Mouse (Mus musculus): Measurements from ENCODE around the gene Sdf2. TPM values are rescaled to one million over a fixed set of nuclear protein-coding genes. Genes with fewer than 3 reads are reported as not detected.

Sdf2 gene
- polyA plus RNA-seq, 1 experiment from 2014 or later = 109 TPM

DNA sequence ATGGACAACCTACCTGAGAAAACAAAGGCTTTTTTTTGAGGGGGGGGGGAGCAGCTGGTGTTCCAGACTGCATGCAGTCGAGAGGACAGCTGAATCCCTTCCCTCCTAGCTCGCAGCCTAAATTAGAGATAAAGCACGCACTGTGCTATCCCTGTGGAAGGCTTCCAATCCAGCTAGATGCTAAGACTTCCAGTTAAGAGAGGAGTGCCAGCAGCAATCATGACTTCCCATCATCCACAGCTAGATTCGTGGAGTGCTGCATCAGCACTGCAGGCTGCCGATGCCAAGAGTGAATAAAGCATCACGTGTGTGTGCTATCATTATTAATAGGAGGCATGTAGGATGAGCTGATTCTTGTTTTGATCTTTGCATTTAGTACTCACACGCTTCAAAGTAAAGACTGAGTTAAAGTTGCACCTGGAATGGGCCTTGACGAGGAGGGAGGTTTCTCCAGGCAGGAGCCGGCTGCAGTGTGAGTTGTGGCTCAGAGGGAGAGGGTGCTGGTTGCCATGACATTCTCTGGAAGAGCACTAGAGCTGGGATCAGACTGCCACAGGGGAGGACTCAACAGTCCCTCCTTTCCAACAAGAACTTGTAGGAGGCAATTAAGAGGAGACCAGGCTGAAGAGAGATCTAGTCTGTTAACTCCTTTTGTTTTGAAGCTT, 5.2 kb upstream of the Sdf2 start:
- H3K4me1 ChIP-seq (ENCODE audit: insufficient read depth, low read depth, low read length) = peaks cover 9% of the 10 kb centered on the region
- no peak overlapping the region for H3K4me2 ChIP-seq (replicated peaks; ENCODE audit: low read depth, low read length)
- 72% methylated on average over 9 of the region's 9 CpGs for WGBS
- no peaks in the 10 kb centered on the region for H3K9me3 ChIP-seq (ENCODE audit: low read length)
- TF ChIP-seq CTCF (IDR thresholded peaks at IDR 0.05) (no peak), EP300 (IDR thresholded peaks at IDR 0.05) (no peak)
- ATAC-seq = no peak
- no peak overlapping the region for H3K27ac ChIP-seq (ENCODE audit: low read length)
- no peaks in the 10 kb centered on the region for H3K36me3 ChIP-seq (ENCODE audit: insufficient read depth, low read length)
- H3K4me3 ChIP-seq (ENCODE audit: low read depth, low read length) = no peak overlapping the region
- H3K27me3 ChIP-seq (replicated peaks; ENCODE audit: insufficient read depth, low read length) = no peaks in the 10 kb centered on the region
- no peak overlapping the region for H3K9ac ChIP-seq (replicated peaks; ENCODE audit: low read depth)
- no peak for DNase-seq (ENCODE audit: low spot score)

DNA sequence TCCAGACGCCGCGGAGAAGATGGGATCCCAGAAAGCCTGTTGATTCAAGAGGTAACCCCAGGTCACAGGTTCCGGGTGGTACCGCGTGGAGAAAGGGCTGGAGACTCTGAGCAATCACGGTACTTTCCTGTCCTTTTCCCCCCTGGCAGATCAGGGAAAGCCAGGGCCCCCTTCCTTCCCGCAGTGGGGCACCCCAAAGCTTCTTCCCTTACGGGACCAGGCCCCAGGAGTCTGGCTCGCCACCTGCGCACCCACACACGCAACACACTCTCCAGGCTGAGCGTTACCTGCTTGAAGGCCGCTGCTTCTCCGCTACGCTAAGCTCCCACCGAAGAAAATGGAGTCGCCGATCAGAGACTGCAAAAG, 302 bp upstream of the Sdf2 start:
- no peaks in the 10 kb centered on the region for H3K36me3 ChIP-seq (ENCODE audit: insufficient read depth, low read length)
- no peak for ATAC-seq
- no peaks in the 10 kb centered on the region for H3K9me3 ChIP-seq (ENCODE audit: low read length)
- H3K27ac ChIP-seq (ENCODE audit: low read length) = peak overlapping the region; percentile 97
- WGBS = 0% methylated on average over 19 of the region's 19 CpGs
- H3K4me1 ChIP-seq (ENCODE audit: insufficient read depth, low read depth, low read length) = peaks cover 15% of the 10 kb centered on the region
- peak overlapping the region; percentile 97 for H3K9ac ChIP-seq (replicated peaks; ENCODE audit: low read depth)
- no peaks in the 10 kb centered on the region for H3K27me3 ChIP-seq (replicated peaks; ENCODE audit: insufficient read depth, low read length)
- peak overlapping the region; percentile 76 for H3K4me2 ChIP-seq (replicated peaks; ENCODE audit: low read depth, low read length)
- H3K4me3 ChIP-seq (ENCODE audit: low read depth, low read length) = peak overlapping the region; percentile 96
- TF ChIP-seq CTCF (IDR thresholded peaks at IDR 0.05) (no peak), EP300 (IDR thresholded peaks at IDR 0.05) (no peak)
- no peak for DNase-seq (ENCODE audit: low spot score)

DNA sequence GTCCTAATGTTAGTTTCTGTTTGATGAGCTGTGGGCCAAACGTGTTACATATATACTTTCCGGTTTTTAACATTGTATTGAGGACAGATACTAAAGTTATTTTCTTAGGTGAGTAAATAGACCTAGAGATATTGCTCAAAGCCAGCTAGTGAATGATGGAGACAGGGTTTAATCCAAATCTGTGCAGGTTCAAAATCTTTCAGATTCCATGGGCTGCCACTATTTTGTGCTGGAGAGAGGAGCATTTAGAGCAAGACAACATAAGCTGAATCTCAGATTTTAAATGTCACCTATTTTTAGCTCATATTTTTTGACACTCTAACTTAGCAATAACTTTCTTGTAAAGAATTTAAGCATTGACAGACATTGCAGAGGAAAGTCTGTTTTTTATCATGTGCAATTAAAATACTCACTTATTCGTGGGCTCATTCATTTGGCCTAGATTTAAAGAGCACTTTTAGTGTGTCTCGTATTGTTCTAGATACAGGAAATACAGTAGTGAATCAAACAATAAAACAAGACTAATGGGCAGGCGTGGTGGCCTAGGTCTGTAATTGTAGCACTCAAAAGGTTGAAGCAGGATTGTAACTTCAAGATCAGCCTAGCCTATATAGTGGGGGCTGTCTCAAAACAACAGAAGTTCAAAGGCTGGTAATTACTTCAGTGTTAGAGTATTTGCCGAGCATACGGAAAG, 919 bp downstream of the Sdf2 start:
- H3K27me3 ChIP-seq (replicated peaks; ENCODE audit: insufficient read depth, low read length) = no peaks in the 10 kb centered on the region
- no peak for DNase-seq (ENCODE audit: low spot score)
- H3K9me3 ChIP-seq (ENCODE audit: low read length) = no peaks in the 10 kb centered on the region
- peak overlapping the region; percentile 97 for H3K9ac ChIP-seq (replicated peaks; ENCODE audit: low read depth)
- no peak for ATAC-seq
- H3K4me1 ChIP-seq (ENCODE audit: insufficient read depth, low read depth, low read length) = peaks cover 15% of the 10 kb centered on the region
- peak overlapping the region; percentile 97 for H3K27ac ChIP-seq (ENCODE audit: low read length)
- TF ChIP-seq CTCF (IDR thresholded peaks at IDR 0.05) (no peak), EP300 (IDR thresholded peaks at IDR 0.05) (no peak)
- peak overlapping the region; percentile 96 for H3K4me3 ChIP-seq (ENCODE audit: low read depth, low read length)
- peaks cover 4% of the 10 kb centered on the region; the same call in 1 of the 2 replicates for H3K36me3 ChIP-seq (ENCODE audit: insufficient read depth, low read length)
- 19% methylated on average over 7 of the region's 7 CpGs for WGBS
- H3K4me2 ChIP-seq (replicated peaks; ENCODE audit: low read depth, low read length) = peak overlapping the region; percentile 76

DNA sequence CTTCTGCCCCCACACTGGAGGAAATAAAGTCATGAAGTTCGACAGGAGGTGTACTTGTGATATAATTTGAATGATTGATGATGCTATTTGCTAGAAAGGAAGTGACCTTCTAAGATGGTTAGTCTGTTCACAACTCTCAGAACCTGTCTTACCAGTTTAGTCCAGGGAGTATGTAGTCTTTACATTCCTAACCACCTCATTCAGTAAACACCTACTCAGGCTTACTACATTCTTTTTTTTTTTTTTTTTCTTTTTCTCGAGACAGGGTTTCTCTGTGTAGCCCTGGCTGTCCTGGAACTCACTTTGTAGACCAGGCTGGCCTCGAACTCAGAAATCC, 1.4 kb downstream of the Sdf2 start:
- ATAC-seq = peak; percentile 35; the same call in 1 of the 2 replicates
- WGBS = 40% methylated on average over 3 of the region's 3 CpGs
- TF ChIP-seq EP300 (IDR thresholded peaks at IDR 0.05) (peak; percentile 55), CTCF (IDR thresholded peaks at IDR 0.05) (no peak)
- Histone ChIP-seq H3K27me3 (replicated peaks; ENCODE audit: insufficient read depth, low read length) (no peaks in the 10 kb centered on the region), H3K4me2 (replicated peaks; ENCODE audit: low read depth, low read length) (peak overlapping the region; percentile 76), H3K4me3 (ENCODE audit: low read depth, low read length) (no peak overlapping the region; the same call in 1 of the 2 replicates), H3K27ac (ENCODE audit: low read length) (peak overlapping the region; percentile 97), H3K36me3 (ENCODE audit: insufficient read depth, low read length) (peaks cover 4% of the 10 kb centered on the region; the same call in 1 of the 2 replicates), H3K9ac (replicated peaks; ENCODE audit: low read depth) (no peak overlapping the region), H3K9me3 (ENCODE audit: low read length) (no peaks in the 10 kb centered on the region), H3K4me1 (ENCODE audit: insufficient read depth, low read depth, low read length) (peaks cover 15% of the 10 kb centered on the region)
- DNase-seq (ENCODE audit: low spot score) = peak; percentile 81

DNA sequence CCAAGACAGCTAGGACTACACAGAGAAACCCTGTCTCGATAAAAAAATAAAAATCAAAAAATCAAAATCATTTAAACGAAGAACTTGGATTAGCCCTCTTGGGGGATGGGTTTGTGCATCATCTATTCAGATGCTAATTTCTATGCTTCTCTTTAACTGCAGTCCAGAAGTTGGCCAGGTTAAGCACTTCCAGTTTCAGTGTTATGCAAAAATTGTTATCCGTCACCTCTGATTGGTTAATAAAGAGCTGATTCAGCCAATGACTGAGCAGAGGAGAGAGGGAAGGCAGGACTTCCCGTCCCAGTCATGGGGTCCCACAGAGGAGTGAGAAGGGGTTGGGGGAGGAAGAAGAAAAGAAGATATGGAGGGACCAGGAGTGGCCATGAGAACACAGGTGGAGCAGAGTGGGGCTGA, 2.2 kb downstream of the Sdf2 start:
- DNase-seq (ENCODE audit: low spot score) (peak; percentile 46), ATAC-seq (no peak)
- no peak overlapping the region for H3K4me3 ChIP-seq (ENCODE audit: low read depth, low read length)
- H3K9ac ChIP-seq (replicated peaks; ENCODE audit: low read depth) = no peak overlapping the region
- peaks cover 15% of the 10 kb centered on the region for H3K4me1 ChIP-seq (ENCODE audit: insufficient read depth, low read depth, low read length)
- no peak overlapping the region for H3K4me2 ChIP-seq (replicated peaks; ENCODE audit: low read depth, low read length)
- no peak for TF ChIP-seq EP300 (IDR thresholded peaks at IDR 0.05)
- no peak for TF ChIP-seq CTCF (IDR thresholded peaks at IDR 0.05)
- peaks cover 4% of the 10 kb centered on the region; the same call in 1 of the 2 replicates for H3K36me3 ChIP-seq (ENCODE audit: insufficient read depth, low read length)
- WGBS = 68% methylated on average over 4 of the region's 4 CpGs
- H3K27ac ChIP-seq (ENCODE audit: low read length) = no peak overlapping the region
- H3K9me3 ChIP-seq (ENCODE audit: low read length) = no peaks in the 10 kb centered on the region
- H3K27me3 ChIP-seq (replicated peaks; ENCODE audit: insufficient read depth, low read length) = no peaks in the 10 kb centered on the region

DNA sequence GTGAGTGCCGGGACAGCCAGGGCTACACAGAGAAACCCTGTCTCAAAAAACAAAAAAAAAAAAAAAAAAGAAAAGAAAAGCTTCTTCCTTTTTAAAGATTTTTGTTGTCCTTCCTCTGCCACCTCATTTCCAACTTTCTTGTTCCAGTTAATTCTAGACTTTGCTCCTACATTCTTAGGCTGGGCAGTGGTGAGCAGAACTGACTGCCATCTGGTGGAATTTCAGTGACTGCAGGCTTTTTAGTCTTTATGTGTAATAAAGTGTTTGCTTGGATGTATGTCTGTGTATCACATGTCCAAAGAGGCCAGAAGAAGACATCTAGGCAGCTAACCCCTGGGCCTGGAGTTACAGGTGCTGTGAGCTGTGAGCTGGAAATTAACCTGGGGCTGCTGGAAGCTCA, 11.1 kb downstream of the Sdf2 start:
- peak; percentile 21 for DNase-seq (ENCODE audit: low spot score)
- no peak overlapping the region for H3K4me3 ChIP-seq (ENCODE audit: low read depth, low read length)
- peaks cover 4% of the 10 kb centered on the region; the same call in 1 of the 2 replicates for H3K36me3 ChIP-seq (ENCODE audit: insufficient read depth, low read length)
- no peaks in the 10 kb centered on the region for H3K4me1 ChIP-seq (ENCODE audit: insufficient read depth, low read depth, low read length)
- H3K27me3 ChIP-seq (replicated peaks; ENCODE audit: insufficient read depth, low read length) = no peaks in the 10 kb centered on the region
- H3K9me3 ChIP-seq (ENCODE audit: low read length) = no peaks in the 10 kb centered on the region
- ATAC-seq = no peak
- no peak overlapping the region for H3K9ac ChIP-seq (replicated peaks; ENCODE audit: low read depth)
- H3K27ac ChIP-seq (ENCODE audit: low read length) = no peak overlapping the region
- H3K4me2 ChIP-seq (replicated peaks; ENCODE audit: low read depth, low read length) = no peak overlapping the region
- no CpG with 5 or more reads among the region's 1 CpGs for WGBS
- TF ChIP-seq EP300 (IDR thresholded peaks at IDR 0.05) = no peak
- peak; percentile 49 for TF ChIP-seq CTCF (IDR thresholded peaks at IDR 0.05)
